Mouse (Mus musculus): ENCODE data around the gene Cracr2b. TPM values are rescaled to one million over a fixed set of nuclear protein-coding genes. Genes with fewer than 3 reads are reported as not detected.
A peak's percentile ranks its signal among the peaks of the same experiment; 100 is the strongest.

Gene Cracr2b
- polyA plus RNA-seq (2015; fragmentation: Nextera tagmentation; extraction: Ambion mirVana): 6.6 and 7.1 TPM in 2 replicates

GRCm38 (mm10) chr7:141460391-141461113 is at the start of gene Cracr2b:
Cracr2b (plus strand) TSS chr7:141461094.
- Histone ChIP-seq H3K9ac (ENCODE audit: low read depth, low read length) (peak within 1 kb of the TSS; percentile 60), H3K4me2 (ENCODE audit: low read length) (peak within 1 kb of the TSS; percentile 74), H3K4me1 (ENCODE audit: control insufficient read depth, insufficient read depth, low read length) (peaks cover 26% of the 10 kb centered on the region), H3K36me3 (ENCODE audit: control insufficient read depth, insufficient read depth, low read length) (peaks cover 4% of the 10 kb centered on the region; the same call in 1 of the 2 replicates), H3K27ac (ENCODE audit: low read length) (no peak within 1 kb of the TSS), H3K27me3 (ENCODE audit: control insufficient read depth, insufficient read depth, low read depth, low read length) (peaks cover 57% of the 10 kb centered on the region), H3K9me3 (replicated peaks; ENCODE audit: control insufficient read depth, low read length, poor library complexity, severe bottlenecking) (no peaks in the 10 kb centered on the region), H3K4me3 (ENCODE audit: low read depth, low read length) (peak within 1 kb of the TSS; percentile 42)
- WGBS: 74% methylated on average over 15 of the region's 15 CpGs
- no peak for ATAC-seq

- Histone ChIP-seq H3K27me3 (ENCODE audit: control insufficient read depth, insufficient read depth, low read depth, low read length) (no peaks in the 10 kb centered on the region), H3K4me1 (ENCODE audit: control insufficient read depth, insufficient read depth, low read length) (peaks cover 8% of the 10 kb centered on the region), H3K4me3 (ENCODE audit: low read depth, low read length) (no peak overlapping the region), H3K27ac (ENCODE audit: low read length) (no peak overlapping the region), H3K9ac (ENCODE audit: low read depth, low read length) (no peak overlapping the region), H3K9me3 (replicated peaks; ENCODE audit: control insufficient read depth, low read length, poor library complexity, severe bottlenecking) (no peaks in the 10 kb centered on the region), H3K4me2 (ENCODE audit: low read length) (no peak overlapping the region), H3K36me3 (ENCODE audit: control insufficient read depth, insufficient read depth, low read length) (peaks cover 4% of the 10 kb centered on the region; the same call in 1 of the 2 replicates)
- WGBS: 95% methylated on average over 1 of the region's 1 CpGs
- no peak for ATAC-seq
Observed at GRCm38 (mm10) chr7:141411667-141412066, 49.2 kb upstream of the Cracr2b start.

DNA sequence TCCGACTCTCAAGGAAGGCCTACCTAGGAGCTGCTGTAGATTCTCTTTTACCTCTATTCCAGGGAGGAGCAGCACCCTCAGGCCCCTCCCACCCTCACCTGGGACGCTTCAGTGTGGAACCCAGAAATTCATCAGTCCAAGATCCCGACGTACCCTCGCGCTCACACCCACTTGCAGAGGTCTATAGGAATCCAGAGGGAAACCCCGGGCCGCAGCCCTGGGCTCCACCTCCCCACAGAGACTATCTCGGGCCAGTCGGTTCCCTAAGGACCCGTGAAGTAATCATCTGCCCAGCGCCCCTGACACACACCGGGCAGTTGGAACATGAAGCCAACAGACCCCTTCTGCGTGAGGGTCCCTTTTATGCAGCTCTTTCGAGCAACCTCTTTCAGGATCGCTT is 47.6 kb upstream of the Cracr2b start:
- ATAC-seq: peak; percentile 40
- H3K4me3 ChIP-seq (ENCODE audit: low read depth, low read length): peak overlapping the region; percentile 69
- peak overlapping the region; percentile 65 for H3K4me2 ChIP-seq (ENCODE audit: low read length)
- peak overlapping the region; percentile 90 for H3K9ac ChIP-seq (ENCODE audit: low read depth, low read length)
- 3% methylated on average over 16 of the region's 16 CpGs for WGBS
- H3K36me3 ChIP-seq (ENCODE audit: control insufficient read depth, insufficient read depth, low read length): 0 out of 2 replicates have a peak, but pooled peaks cover 4% of the 10 kb centered on the region
- no peaks in the 10 kb centered on the region for H3K27me3 ChIP-seq (ENCODE audit: control insufficient read depth, insufficient read depth, low read depth, low read length)
- no peaks in the 10 kb centered on the region for H3K9me3 ChIP-seq (replicated peaks; ENCODE audit: control insufficient read depth, low read length, poor library complexity, severe bottlenecking)
- H3K27ac ChIP-seq (ENCODE audit: low read length): peak overlapping the region; percentile 90
- peaks cover 8% of the 10 kb centered on the region for H3K4me1 ChIP-seq (ENCODE audit: control insufficient read depth, insufficient read depth, low read length)

DNA sequence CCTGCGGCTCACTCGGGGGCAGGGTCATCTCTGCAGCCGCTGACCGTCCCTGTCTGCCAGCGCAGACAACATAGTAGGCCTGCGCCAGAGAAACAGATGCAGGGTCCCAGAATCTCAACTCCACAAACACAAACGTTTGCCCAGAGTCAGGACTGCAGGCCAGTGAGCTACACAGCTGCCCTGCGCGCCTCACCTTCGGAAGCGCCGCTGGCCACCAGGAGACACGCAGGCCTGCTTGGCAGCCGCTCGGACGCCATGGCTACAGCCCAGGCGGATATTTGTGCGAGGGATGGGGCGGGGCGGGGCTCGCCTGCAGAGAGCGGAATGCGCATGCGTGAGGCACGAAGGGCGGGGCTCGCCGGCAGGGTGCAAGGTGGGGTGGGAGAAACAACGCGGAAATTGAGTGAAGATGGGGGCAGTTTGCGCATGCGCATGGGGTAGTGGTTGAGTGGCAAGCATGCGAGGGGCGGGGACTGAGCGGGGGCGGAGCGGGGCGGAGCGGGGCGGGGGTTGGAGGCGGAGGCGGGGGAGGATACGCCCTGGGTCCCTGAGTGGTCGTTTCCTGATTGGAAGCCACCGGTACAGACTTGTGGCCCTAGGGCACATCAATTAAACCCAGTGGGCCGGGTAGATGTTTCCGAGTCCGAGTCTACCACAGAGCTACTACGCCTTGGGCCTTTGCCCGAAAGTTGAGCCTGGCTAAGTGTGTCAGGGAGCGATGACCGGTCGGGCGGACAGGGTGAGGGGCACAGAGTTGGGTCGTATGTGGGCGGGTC is 46.9 kb upstream of the Cracr2b start, which contains the start of gene Gatd1:
Gatd1 (minus strand) TSS at position 328 of the 776 bp plus-strand sequence.
- Histone ChIP-seq H3K36me3 (ENCODE audit: control insufficient read depth, insufficient read depth, low read length) (no peaks in the 10 kb centered on the region), H3K9me3 (replicated peaks; ENCODE audit: control insufficient read depth, low read length, poor library complexity, severe bottlenecking) (no peaks in the 10 kb centered on the region), H3K4me3 (ENCODE audit: low read depth, low read length) (peak within 1 kb of the TSS; percentile 69), H3K9ac (ENCODE audit: low read depth, low read length) (peak within 1 kb of the TSS; percentile 90), H3K4me1 (ENCODE audit: control insufficient read depth, insufficient read depth, low read length) (peaks cover 8% of the 10 kb centered on the region), H3K27ac (ENCODE audit: low read length) (peak within 1 kb of the TSS; percentile 90), H3K27me3 (ENCODE audit: control insufficient read depth, insufficient read depth, low read depth, low read length) (no peaks in the 10 kb centered on the region), H3K4me2 (ENCODE audit: low read length) (peak within 1 kb of the TSS; percentile 76)
- peak; percentile 88 for ATAC-seq
- WGBS: under 1% methylated on average over 47 of the region's 56 CpGs

DNA sequence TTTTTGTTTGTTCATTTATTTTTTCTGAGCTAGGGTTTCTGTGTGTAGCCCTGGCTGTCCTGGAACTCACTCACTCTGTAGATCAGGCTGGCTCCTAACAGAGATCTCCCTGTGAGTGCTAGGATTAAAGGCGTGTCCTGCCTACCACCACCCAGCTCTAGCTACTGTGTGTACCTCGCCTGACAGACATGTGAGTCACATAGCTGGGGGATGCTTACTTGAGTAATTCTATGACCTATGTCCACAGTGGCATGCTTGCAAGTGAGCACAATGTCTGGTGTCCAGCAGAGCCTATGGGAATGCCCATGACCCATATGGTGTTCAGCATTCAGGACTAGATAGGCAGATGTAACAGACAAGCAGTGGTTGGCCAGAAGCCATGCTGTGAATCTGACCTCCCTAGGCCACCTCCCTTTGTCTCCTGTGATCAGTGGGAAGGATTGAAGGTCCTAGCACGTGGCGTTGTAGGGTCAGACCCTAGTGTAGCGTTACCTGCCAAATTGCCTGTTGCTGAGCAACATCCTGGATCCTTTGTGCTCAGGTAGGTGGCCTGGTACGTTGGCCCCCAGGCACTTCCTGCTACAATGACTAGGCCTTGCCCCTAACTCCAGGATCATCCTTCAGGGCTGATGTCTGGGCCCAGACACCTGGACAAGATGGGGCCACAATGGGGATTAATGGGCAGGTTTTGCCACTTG is 44.6 kb upstream of the Cracr2b start:
- no peak for ATAC-seq
- Histone ChIP-seq H3K27ac (ENCODE audit: low read length) (no peak overlapping the region), H3K9ac (ENCODE audit: low read depth, low read length) (no peak overlapping the region), H3K4me3 (ENCODE audit: low read depth, low read length) (no peak overlapping the region), H3K9me3 (replicated peaks; ENCODE audit: control insufficient read depth, low read length, poor library complexity, severe bottlenecking) (no peaks in the 10 kb centered on the region), H3K36me3 (ENCODE audit: control insufficient read depth, insufficient read depth, low read length) (no peaks in the 10 kb centered on the region), H3K4me2 (ENCODE audit: low read length) (no peak overlapping the region), H3K4me1 (ENCODE audit: control insufficient read depth, insufficient read depth, low read length) (peaks cover 8% of the 10 kb centered on the region), H3K27me3 (ENCODE audit: control insufficient read depth, insufficient read depth, low read depth, low read length) (no peaks in the 10 kb centered on the region)
- 78% methylated on average over 6 of the region's 6 CpGs for WGBS

- peaks cover 5% of the 10 kb centered on the region for H3K4me1 ChIP-seq (ENCODE audit: control insufficient read depth, insufficient read depth, low read length)
- no peak overlapping the region for H3K4me3 ChIP-seq (ENCODE audit: low read depth, low read length)
- no peaks in the 10 kb centered on the region; the same call in 1 of the 2 replicates for H3K27me3 ChIP-seq (ENCODE audit: control insufficient read depth, insufficient read depth, low read depth, low read length)
- no peak overlapping the region for H3K9ac ChIP-seq (ENCODE audit: low read depth, low read length)
- no peak overlapping the region for H3K4me2 ChIP-seq (ENCODE audit: low read length)
- no peak for ATAC-seq
- no peaks in the 10 kb centered on the region for H3K9me3 ChIP-seq (replicated peaks; ENCODE audit: control insufficient read depth, low read length, poor library complexity, severe bottlenecking)
- no peak overlapping the region for H3K27ac ChIP-seq (ENCODE audit: low read length)
- no peaks in the 10 kb centered on the region for H3K36me3 ChIP-seq (ENCODE audit: control insufficient read depth, insufficient read depth, low read length)
- 70% methylated on average over 8 of the region's 8 CpGs for WGBS
Observed at GRCm38 (mm10) chr7:141417731-141418681, 42.9 kb upstream of the Cracr2b start.

DNA sequence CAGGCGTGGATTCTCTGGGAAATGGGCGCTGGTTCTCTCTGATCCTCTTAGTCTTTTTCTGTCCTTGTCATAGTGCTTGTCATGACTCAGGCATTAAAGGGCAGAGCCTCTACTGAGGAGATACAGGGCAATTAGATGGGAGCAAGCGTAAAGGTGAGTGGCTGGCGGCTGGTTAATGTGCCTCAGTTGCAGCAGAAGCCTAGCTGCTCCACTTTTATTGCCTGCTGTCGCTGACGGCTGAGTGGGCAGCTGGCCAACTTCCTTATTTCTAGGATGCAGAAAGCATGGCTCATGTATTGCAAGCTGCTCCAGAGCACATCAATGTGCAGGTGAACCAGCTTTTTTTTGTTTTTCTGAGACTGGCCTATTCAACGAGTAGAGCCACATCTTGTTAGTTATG is 41.9 kb upstream of the Cracr2b start:
- Histone ChIP-seq H3K9me3 (replicated peaks; ENCODE audit: control insufficient read depth, low read length, poor library complexity, severe bottlenecking) (no peaks in the 10 kb centered on the region), H3K27ac (ENCODE audit: low read length) (no peak overlapping the region), H3K27me3 (ENCODE audit: control insufficient read depth, insufficient read depth, low read depth, low read length) (no peaks in the 10 kb centered on the region; the same call in 1 of the 2 replicates), H3K9ac (ENCODE audit: low read depth, low read length) (no peak overlapping the region), H3K4me3 (ENCODE audit: low read depth, low read length) (no peak overlapping the region), H3K36me3 (ENCODE audit: control insufficient read depth, insufficient read depth, low read length) (no peaks in the 10 kb centered on the region), H3K4me2 (ENCODE audit: low read length) (no peak overlapping the region), H3K4me1 (ENCODE audit: control insufficient read depth, insufficient read depth, low read length) (peaks cover 2% of the 10 kb centered on the region; the same call in 1 of the 2 replicates)
- WGBS: 80% methylated on average over 7 of the region's 7 CpGs
- no peak for ATAC-seq

Measured in midbrain, embryonic 16.5 days (tissue).